Mouse (Mus musculus): ENCODE data around the gene Slco1a6.
"Not testable (repeated sequence)": the region's sequence is repeated elsewhere in the genome, so short reads cannot be mapped to it uniquely, and the experiment has no call there.

Slco1a6 gene

DNA sequence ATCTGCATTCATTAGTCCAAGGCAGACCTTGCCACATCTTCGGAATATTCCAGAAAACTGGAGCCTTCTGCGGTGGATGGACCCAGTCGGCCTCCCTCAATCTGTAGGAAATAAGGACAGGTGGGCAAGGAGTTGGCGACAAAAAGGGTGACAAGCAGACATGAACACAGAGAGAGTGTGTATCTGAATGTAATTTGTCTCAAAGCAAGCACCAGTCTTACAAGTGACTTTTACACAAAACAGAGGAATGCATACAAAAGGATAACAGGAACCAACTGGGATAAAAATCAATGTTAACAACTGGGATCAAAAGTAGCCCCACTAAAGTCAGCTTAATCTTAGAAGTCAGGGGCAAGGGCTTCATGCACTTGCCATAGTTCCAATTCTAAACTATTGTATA lies at the start of gene Slco1a6:
Slco1a6 (minus strand) TSS at position 101 of the 400 bp plus-strand sequence.
- no peak for DNase-seq (ENCODE audit: low spot score in 2 of 2)

- not testable (repeated sequence) for DNase-seq (ENCODE audit: low spot score in 2 of 2)
Measured at GRCm38 (mm10) chr6:142250738-142251307, 42.5 kb upstream of the Slco1a6 start.

- no peak for DNase-seq (ENCODE audit: low spot score in 2 of 2)
Measured at GRCm38 (mm10) chr6:142245065-142245464, 36.7 kb upstream of the Slco1a6 start.

- DNase-seq (ENCODE audit: low spot score in 2 of 2) = no peak
Measured at GRCm38 (mm10) chr6:142239468-142239867, 31.1 kb upstream of the Slco1a6 start.

DNA sequence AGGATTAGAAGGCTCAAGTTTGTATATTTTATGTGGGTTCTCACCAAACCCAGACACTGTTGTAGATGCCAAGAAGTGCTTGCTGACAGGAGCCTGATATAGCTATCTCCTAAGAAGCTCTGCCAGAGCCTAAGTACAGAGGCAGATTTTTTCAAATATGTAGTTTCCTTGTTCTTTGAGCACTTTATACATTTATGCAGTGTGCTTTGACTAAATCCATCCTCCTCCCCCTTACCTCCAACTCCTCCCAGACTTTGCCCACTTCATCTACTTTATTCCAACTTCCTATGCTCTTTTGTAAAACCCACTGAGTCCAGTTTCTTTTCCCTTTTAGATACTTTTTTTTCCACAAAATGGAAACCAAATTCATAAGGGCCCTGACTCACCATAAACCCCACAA lies 11.8 kb upstream of the Slco1a6 start:
- DNase-seq (ENCODE audit: low spot score in 2 of 2) = peak in 1 of 2 experiments; percentile 23

DNA sequence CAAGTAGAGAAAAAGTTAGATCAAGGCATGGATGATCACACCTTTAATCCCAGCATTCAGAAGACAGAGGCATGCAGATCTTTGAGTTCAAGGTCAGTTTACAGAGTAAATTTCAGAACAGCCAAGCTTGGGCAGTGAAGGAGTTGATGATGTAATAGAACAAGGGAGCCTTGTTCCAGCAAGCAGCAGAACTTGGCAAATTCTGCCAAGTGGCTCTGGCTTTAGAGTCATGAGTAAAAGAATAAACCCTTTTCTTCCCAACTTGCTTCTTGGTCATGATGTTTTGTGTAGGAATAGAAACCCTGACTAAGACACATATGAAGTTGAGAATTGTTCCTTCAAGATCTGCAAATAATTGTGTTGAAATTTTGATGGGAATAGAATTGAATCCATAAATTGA lies 3.5 kb upstream of the Slco1a6 start:
- DNase-seq (ENCODE audit: low spot score in 2 of 2) = no peak

GRCm38 (mm10) chr6:142209749-142210148 lies 1.4 kb upstream of the Slco1a6 start:
- no peak for DNase-seq (ENCODE audit: low spot score in 2 of 2)

GRCm38 (mm10) chr6:142200524-142200923 lies 7.8 kb downstream of the Slco1a6 start:
- DNase-seq (ENCODE audit: low spot score in 2 of 2) = no peak

GRCm38 (mm10) chr6:142194245-142194644 lies 14.1 kb downstream of the Slco1a6 start:
- no peak for DNase-seq (ENCODE audit: low spot score in 2 of 2)

DNA sequence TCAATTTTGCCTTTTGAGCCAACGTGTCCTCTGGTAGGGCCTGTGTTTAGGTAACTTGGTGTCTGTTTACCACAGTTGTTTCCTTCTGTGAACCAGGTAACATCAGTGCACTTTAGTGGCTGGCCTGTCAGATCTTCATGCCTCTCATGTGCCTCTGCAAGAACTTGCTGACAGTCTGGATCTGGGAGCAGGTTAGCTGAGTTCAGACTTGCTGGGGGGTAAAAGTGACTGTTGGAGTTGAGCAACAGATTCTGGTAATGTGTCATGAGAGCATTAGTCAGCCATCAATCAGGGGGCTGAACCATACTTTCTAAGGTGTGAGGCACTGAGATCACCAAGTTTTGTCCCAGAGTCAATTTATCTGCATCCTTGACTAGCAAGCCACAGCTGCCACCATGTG lies 16.4 kb downstream of the Slco1a6 start:
- no peak for DNase-seq (ENCODE audit: low spot score in 2 of 2)

GRCm38 (mm10) chr6:142187426-142187825 lies 20.9 kb downstream of the Slco1a6 start:
- DNase-seq (ENCODE audit: low spot score in 2 of 2) = no peak

DNA sequence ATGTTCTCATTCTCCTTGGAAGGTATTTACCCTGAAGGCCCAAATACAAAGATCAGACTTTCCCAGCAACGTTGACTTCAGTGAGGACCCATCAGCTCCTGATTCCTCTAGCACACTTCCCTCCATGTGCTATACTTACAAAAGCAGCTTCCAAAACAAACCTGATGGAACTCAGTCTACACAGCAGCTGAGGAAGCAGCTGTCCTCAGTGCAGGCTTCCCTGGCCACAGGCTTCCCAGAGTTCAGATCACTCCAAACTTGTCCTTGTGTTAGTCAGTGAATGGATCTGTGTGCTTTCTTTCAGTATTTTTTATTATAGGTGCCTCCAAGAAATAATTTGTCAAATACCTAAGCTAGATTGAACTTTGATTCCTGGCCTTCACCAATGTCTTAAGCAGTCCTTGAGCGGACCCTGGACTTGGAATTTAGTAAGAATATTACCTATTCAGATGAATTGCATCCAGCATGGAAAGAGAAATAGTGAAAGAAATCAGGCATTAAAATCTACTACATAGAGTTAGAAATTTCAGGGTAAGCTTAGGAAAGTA lies 22.4 kb downstream of the Slco1a6 start:
- no peak for DNase-seq (ENCODE audit: low spot score in 2 of 2)

DNA sequence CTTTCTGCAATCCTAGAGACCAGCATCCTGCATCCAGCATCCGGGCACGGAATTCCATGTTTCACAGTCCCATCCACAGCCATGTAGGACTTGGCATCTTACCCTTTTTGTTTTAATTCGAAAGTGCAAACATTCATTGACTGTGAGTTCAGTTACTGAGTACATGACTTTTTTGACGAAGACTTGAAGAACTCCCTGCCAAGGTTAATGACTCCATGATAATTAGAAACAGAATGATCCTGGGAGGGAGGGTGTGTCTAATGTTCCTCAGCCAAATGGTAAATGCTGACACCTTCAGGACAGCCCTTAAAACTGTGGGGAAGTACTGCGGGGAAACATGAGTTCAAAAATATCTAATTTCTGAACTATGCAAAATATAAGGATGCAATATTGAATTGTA lies 44.9 kb downstream of the Slco1a6 start:
- no peak for DNase-seq (ENCODE audit: low spot score in 2 of 2)

DNA sequence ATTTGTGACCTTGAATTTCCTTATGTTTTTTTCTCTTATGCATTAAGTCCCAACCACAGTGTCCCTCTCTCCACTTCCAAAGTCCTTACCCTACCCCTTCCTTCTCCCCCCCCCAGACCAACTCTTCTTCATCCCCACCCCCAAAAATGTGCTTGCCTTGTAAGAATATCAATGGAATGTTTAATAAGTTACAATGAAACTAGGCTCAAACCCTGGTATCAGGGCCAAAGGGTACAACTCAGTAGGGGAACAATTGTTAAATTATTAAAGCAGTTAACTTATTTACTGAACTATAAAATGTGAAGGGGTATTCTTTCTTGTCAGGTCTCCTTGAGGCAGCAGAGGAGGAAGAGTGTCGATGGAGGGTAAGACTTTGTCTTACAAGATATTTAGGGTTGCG lies 47.1 kb downstream of the Slco1a6 start:
- DNase-seq (ENCODE audit: low spot score in 2 of 2) = no peak

DNA sequence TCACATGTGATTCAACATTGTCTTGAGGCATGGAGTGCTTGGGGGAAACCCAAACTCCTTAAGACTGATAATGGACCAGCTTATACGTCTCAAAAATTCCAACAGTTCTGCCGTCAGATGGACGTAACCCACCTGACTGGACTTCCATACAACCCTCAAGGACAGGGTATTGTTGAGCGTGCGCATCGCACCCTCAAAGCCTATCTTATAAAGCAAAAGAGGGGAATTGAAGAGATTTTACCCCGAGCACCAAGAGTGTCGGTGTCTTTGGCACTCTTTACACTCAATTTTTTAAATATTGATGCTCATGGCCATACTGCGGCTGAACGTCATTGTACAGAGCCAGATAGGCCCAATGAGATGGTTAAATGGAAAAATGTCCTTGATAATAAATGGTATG lies 54.2 kb downstream of the Slco1a6 start:
- DNase-seq (ENCODE audit: low spot score in 2 of 2) = peak in 1 of 2 experiments; percentile 27

DNA sequence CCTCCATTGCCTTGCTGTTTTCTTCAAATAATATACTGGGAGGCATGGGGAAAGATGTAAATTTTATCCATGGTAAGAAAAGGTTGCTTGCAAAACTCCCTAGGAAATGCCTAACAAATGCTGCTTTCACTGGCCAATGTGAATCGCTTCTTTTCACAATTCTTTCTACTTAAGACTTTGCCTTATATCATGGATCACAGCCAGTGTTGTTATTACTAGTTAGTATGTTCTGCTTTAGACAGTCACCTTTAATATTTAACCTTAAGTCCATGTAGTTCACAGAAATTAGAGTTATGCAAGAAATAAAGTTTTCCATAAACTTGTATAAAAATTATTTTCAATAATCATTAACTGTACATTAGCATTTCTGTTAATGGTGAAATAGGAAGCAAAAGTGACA lies 60.0 kb downstream of the Slco1a6 start:
- DNase-seq (ENCODE audit: low spot score in 2 of 2) = no peak

GRCm38 (mm10) chr6:142111667-142112305 lies 96.5 kb downstream of the Slco1a6 start:
- peak; percentile 35 to 58 for DNase-seq (ENCODE audit: low spot score in 2 of 2)

- DNase-seq (ENCODE audit: low spot score in 2 of 2) = no peak
Measured at GRCm38 (mm10) chr6:142091126-142091525, 117.2 kb downstream of the Slco1a6 start.

- DNase-seq (ENCODE audit: low spot score in 2 of 2) = not testable (repeated sequence)
Measured at GRCm38 (mm10) chr6:142058281-142058680, 150.0 kb downstream of the Slco1a6 start.

DNA sequence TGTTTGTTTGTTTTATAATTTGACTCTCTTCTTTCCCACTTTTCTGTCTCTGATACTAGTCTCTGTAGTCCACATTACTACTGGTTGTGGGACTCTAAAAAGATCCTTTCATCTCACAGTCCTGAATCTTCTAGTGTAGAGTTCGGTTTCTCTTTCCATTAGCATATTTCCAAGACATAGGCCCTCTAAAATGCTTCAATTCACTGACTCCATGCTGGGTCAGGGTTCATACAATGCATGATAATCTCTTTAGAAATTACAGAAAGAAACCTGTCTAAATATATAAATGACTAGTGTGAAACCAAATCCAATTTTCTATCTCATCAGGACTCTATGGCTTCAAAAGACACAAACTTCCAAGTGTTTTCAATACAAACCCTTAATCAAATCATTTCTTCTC lies 160.6 kb downstream of the Slco1a6 start:
- DNase-seq (ENCODE audit: low spot score in 2 of 2) = no peak

- DNase-seq (ENCODE audit: low spot score in 2 of 2) = no peak
Measured at GRCm38 (mm10) chr6:142045746-142046145, 162.6 kb downstream of the Slco1a6 start.

DNA sequence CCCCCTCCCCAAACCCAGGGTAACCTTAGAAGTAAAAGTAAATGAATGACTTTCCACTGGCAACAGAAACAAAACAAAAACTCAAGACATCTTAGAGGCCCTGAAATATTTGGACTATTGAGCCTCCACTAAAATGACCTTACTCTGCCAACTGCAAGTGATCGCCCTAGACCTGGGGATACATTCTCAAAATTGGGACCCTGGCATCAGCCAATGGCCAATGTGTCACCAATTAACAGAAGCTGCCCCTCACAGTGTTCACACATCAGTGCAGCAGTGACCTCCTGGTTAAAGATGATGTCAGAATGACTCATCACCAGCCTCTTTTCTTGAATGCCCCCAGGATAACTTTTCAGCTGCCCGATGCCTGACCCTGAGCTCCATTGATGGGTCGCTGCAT lies 166.4 kb downstream of the Slco1a6 start:
- DNase-seq (ENCODE audit: low spot score in 2 of 2) = no peak

Data from right cerebral cortex, postnatal 10 days (tissue).